Mouse (Mus musculus) ES-E14 (cell line): ENCODE measurements around the gene Copa.

Experiments
- HCFC1 ChIP-seq: IDR thresholded peaks from 2 replicates; pipeline ENCODE4 v1.6.1; 2012; ENCODE audit warnings: low read length, inconsistent platforms, borderline replicate concordance; ENCODE audit not compliant: insufficient read depth
- ZNF384 ChIP-seq: IDR thresholded peaks from 2 replicates; pipeline ENCODE4 v1.6.1; 2012; ENCODE audit warnings: low read depth, low read length, inconsistent platforms

GRCm38 (mm10) chr1:172099325-172100033, 17.1 kb downstream of the Copa start:
- TF ChIP-seq HCFC1, result no peak
- no peak for TF ChIP-seq ZNF384
